Mouse (Mus musculus): ENCODE measurements at regions not wholly inside any gene's neighbourhood (a gene's known extent, or its start where the extent isn't known, plus 50 kb on each side); places are given as distances from the start of the nearest gene placed in this dataset.

DNA sequence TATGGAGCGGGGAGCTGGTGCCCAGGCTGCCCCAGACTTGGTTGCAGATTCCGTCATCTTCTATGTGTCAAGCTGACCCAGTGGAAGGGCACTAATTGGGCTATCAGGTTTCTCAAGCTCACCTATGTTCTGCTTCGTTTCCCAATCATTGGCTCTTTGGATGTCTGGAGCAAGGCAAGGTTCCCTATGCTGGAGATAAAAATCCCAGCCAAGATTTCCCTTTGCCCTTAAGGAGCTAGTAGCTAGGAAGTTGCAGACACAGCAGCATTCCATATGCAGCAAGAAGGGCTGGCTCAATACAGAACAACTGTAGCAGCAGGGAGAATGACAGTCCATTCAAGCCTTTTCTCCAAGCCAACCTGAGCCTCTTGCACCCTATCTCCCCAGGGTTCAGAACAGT is 159.2 kb upstream of the Zfp706 start:
- DNase-seq (ENCODE audit: extremely low read depth, low read depth, low spot score), result peak; percentile 97

DNA sequence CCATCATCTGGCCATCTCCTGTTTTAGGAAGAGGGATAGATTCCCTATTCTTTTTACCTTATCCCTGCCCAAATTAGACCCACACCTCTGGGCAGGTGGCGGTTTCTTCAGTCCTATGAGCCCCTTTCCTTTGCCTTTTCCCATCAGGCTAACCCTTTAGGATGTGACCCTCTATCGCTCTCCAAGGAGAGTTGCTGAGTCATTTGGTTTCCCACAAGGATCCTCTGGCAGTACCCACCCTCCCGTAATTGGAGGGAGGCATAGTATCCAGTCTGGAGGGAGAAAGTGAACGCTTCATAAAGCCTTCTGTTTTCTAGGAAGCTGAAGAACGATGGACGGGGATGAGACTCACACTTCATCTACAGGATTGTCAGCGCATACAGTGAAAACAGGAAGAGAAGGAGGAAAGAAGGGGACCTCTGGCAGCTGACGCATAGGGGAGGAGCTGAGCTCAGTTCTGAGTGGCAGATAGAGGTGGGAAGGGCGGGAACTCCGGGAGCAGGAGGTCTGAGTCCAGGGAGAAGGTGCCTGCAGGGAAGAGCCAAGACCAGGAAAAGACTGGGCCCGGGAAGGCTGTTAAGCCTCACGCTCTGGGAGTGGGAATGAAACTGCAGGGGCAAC is 158.4 kb upstream of the Zfp706 start:
- DNase-seq (ENCODE audit: extremely low read depth, low read depth, low spot score), result no peak

DNA sequence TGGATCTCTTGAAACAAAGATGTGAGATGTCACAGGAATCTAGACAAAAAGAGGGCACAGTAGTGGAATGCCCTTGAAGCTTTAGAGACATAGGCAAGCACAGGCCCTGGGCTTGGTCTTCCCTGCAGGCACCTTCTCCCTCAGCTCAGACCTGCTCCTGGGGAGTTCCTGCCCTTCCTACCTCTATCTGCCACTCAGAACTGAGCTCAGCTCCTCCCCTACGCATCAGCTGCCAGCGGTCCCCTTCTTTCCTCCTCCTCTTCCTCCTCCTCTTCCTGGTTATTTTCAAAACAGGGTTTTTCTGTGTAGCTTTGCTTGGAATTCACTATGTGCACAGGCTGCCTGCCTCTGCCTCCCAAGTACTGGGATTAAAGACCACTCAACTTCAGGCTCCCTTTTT is 157.6 kb upstream of the Zfp706 start:
- no peak for DNase-seq (ENCODE audit: extremely low read depth, low read depth, low spot score)

DNA sequence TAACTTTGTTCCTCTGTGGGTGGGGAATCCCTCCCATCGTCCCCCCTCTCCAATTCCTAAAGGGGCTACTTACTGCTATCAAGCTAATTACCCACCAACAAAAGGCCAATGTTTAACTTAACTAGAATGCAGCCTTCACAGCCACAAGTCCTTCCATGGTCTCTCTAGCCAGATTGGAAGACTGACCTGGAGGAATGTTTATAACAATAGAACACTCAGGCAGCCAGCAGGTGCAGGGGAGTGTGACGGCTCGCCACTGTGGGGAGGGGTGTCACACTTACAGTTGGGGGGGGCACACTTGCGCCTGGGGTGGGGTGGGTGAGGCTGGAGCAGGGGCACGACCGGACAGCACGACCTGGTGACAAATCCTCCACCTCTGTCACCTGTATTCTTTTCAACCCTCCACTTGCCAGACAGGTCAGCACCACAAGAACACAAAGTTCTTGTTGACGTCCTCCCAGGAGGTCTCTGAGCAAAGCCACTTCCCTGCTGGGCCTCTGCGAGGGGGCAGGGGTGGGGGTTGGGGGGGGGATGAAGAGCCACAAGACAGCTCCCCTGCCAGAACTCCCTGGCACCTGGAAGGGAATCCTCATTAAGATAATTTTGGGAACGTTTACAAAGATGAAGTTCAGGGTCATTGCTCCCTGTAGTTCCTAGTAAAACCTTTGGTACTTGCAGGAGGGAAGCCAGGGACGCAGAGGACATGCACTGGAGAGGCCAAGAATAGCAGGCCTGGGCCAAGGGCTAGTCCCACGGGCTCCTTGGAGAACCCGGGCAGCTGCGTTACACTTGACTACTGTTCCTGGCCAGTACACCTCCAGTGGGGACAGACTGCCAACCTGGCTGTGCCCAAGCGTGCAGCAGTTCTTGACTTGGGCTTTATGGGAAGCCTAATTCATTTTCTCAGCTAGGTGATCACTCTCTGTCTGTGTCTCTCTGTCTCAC is 156.9 kb upstream of the Zfp706 start:
- DNase-seq (ENCODE audit: extremely low read depth, low read depth, low spot score), result peak; percentile 54

DNA sequence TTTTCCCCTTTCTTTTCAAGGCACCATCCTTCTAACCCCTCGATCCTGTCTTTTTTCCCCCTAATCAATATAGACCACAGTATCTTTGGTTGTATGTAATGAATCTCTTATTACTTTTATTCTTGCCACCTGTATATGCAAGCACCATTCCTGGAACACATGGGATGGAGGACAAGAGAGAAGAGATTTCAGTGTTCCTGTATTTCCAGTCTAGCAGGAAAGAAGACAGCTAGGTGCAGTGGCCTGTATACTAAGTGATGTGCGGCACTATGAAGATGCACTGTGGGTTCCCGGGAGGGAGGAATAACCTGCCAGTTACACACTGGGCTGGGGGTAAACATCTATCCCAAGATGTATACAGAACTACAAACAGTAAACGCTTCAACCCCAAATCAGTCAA is 152.4 kb upstream of the Zfp706 start:
- no peak for DNase-seq (ENCODE audit: extremely low read depth, low read depth, low spot score)

DNA sequence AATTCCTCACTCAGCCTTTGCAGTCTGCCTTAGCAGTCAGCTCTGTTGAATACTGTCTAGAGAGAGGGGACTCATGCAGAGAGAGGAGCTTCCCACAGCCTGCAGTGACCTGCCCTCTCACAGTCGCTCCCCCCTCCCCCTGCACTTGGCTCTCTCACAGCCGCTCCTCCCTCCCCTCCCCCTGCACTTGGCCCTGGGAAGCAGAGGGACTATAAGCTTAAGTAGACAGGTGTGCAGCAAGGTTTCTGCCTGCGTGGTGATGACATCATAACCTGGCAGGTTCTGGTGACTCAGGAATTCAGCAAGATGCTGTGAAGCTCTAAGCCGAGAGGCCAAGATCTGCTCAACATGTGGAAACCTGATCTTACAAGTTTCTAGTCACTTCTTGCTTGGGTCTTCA is 151.8 kb upstream of the Zfp706 start:
- peak; percentile 96 for DNase-seq (ENCODE audit: extremely low read depth, low read depth, low spot score)

DNA sequence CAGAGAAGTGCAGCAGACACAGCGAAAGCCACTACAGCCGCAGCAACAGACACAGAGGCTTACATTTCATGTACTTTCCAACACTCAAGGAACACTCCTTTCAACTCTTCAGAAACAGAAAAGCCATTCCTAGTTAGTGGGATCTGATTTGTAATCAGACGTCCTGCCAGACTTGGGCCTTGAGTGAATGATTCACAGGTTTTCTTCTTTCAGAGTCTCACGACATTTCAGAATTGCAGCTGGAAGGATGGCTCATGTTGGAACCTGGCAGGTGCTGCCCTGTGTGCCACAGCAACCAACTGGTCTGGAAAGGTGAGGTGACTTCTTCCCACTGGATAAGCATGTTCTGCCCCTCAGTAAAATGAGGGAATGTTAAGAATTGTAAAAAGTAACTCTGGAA is 149.8 kb upstream of the Zfp706 start:
- DNase-seq (ENCODE audit: extremely low read depth, low read depth, low spot score), result no peak

DNA sequence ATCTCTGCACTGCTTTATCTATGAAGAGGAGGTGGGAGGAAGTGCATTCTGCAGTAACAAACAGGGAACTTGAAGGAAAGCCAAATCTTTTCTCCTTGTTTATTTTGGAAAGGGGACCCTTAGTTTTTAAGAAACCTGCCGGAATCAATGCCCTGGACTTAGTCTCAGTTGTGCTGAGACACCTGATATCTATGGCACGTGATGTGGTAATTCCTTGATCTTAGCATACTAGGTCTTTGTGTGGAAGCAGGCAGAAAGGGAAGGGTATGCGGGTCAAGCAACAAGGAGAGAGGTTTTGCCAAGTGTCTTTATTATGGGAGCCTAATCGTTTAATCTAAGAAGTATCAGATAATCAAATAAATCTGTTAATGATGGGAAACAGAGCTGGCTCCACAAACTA is 147.4 kb upstream of the Zfp706 start:
- DNase-seq (ENCODE audit: extremely low read depth, low read depth, low spot score), result no peak

DNA sequence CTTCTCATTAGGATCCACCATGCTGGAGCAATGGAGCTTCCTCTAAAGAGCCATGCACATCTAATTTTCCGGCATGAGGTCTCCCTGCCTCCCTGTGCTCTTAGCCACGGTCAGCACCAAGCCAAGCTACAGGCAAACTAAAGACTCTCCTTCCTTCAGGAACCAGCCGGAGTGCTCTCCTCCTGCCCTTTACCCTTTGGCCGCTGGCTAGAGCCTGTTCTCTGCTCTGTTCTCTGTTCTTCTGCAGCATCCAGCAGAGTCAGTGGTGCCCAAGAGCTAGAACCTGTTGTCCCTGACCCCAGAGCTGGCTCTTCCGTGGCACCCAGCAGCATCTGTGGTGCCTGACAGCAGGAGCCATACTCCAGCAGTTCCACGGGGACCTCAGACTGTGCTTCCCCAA is 145.6 kb upstream of the Zfp706 start:
- no peak for DNase-seq (ENCODE audit: extremely low read depth, low read depth, low spot score)

DNA sequence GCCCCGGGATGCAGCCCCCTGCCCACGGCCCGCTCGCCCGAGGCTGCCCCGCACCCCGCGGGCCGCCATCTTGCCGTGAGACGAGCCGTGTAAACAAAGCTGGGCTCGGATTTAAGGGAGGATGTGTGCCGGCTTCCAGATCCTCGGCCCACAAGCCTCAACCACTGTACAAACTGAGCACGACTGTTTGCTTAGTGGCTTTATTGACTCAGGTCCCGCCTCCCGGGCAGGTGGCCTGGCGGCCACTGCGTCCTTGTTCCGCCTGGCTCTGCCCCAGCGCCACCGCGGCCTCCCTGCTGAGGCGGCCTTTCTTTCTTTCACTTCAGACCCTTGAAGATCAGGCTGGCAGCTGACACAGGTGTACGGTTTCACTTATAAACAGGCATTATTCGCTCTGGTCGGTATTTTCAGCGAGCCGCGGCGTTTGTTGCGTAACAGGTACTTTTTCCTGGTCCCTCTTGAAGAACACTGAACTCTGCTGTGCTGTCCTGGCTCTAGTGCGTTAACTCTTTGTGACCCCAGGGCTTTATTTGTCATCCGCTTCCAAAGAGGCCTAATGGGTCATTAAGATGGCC is 128.1 kb upstream of the Zfp706 start:
- DNase-seq (ENCODE audit: extremely low read depth, low read depth, low spot score), result no peak

DNA sequence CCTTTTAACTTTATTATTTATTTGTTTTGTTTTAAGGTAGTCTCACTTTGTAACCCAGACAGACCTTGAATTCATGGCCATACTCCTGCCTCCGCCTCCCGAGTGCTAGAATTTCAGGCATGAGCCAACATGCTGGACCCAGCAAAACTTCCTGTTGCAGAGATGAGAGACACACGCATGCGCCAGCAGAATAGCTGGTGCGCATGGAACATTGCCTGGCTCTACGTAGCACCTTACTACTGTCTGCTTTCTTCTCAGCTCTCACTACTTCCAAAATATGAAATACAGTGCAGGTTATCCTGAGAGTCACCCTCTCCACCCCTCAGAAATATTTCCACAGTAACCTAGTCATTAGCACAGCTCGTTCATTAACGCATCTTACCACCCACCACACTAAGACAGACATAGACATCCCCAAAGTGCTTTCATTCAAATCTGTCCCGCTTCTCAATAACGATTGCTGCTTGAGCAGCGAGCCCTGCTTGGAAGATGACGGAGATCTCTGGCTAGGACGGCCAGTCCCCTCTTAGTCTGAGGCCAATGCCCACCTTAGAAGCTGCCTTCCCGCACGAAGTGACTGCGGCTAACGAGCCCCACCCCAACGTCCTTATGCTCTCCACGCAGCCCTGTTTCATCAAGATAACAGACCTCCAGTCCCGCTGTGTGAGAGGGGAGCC is 127.5 kb upstream of the Zfp706 start:
- DNase-seq (ENCODE audit: extremely low read depth, low read depth, low spot score), result no peak

DNA sequence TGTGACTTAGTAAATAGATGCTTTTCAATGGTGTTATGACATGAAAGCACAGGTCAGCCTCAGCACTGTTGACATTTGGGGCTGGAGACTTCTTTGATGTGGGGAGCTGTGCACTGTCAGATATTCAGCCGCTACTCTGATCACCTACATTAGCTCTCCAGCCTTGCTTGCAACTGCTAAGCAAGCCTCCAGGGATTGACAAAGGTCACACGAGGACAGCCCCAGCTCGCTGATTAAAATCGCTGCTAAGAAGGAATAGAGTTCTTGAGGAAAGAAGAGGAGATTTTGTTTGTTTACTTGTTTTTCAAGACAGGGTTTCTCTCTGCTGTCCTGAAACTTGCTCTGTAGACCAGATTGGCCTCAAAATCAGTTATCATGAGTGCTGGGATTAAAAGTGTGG is 126.8 kb upstream of the Zfp706 start:
- DNase-seq (ENCODE audit: extremely low read depth, low read depth, low spot score), result no peak

DNA sequence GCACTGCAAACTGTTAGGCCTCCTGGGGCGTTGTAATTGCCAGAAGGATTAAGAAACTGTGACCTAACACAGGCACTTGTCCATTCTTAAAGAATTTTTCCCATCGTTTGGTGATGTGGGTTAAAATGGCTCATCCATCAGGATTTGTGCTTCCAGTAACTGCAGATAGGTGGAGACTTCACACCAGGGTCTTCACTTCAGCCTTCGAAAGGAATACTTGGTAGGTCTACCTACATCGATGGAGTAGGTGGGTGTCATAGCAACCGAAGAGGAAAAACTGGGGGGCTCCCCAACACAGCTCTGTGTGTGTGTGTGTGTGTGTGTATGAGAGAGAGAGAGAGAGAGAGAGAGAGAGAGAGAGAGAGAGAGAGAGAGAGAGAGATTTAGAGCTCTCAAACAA is 126.3 kb upstream of the Zfp706 start:
- no peak for DNase-seq (ENCODE audit: extremely low read depth, low read depth, low spot score)

DNA sequence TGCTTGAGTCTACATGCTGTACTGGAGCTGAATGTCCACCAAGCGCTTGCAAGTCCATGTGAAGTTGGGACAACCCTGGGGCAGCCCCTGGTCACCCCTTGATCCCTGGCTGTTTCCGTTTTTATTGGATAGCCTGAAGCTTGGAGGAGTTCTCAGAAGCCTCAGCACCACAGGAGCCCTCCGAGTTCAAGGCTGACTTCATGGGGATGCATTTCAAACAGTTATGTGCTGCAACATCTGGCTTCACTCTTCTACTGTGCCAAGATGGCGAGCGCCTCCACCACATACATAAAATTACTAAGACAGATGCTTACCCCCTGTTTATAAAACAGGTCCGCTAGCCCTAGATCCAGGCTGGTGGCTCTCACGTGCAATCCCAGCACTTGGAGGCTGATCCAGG is 120.1 kb upstream of the Zfp706 start:
- DNase-seq (ENCODE audit: extremely low read depth, low read depth, low spot score), result no peak

DNA sequence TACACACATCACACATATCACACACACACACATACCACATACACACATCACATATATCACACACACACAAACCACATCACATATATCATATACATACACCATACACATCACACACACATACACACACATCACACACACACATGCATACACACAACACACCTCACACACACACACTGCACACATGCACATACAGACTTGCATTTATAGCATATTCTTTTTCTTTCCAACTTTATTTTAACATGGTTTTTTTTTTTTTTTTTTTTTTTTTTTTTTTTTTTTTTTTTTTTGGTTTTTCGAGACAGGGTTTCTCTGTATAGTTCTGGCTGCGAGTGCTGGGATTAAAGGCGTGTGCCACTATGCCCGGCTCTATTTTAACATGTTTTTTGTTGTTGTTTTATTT is 119.6 kb upstream of the Zfp706 start:
- DNase-seq (ENCODE audit: extremely low read depth, low read depth, low spot score), result no peak

DNA sequence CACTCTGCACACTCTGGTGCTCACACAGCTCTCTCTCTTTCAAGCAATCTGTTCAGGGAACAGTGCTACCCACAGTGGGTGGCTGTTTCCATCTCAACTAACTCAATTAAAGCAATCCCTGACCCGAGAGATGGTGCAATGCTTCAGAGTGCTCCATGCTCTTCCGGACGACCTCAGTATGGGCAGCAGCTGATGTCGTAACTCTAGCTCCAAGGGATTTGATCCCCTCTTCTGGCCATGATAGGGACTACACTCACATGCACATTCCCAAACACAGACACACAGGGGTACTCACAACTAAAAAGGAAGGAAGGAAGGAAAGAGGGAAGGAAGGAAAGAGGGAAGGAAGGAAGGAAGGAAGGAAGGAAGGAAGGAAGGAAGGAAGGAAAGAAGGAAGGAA is 118.2 kb upstream of the Zfp706 start:
- no peak for DNase-seq (ENCODE audit: extremely low read depth, low read depth, low spot score)

DNA sequence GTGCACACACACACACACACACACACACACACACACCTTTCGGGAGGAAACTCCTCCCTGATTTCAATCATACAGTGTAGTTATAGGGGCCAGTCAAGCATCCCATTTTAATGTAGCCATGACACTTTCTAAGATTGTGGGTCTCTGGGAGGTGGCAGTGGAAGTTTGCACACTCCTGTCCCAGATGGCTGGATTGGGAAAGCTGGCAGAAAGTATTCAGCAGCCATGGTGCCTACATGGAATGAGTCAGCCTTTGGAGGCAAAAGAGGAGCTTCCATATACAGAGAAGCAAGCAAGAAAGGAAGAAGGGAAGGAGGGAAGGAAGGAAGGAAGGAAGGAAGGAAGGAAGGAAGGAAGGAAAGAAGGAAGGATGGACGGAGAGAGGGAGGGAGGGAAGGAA is 117.4 kb upstream of the Zfp706 start:
- no peak for DNase-seq (ENCODE audit: extremely low read depth, low read depth, low spot score)

DNA sequence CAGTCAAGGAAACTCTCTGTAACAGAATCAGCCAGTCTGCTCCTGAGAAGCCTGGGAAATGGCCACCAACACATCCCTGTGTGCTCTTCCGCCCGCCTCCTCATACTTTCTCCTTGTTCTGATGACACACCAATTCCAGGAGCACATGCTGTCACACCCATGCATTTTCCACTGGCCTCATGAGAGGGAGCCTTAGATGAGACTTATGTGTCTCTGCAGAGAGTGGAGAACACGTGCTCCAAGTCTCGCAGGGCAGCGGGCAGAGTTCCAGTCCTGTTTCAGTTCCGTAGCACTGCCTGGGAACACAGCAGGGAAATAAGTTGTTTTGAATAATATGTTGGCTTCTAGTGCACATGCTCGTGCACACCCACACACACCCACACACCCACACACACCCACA is 116.7 kb upstream of the Zfp706 start:
- no peak for DNase-seq (ENCODE audit: extremely low read depth, low read depth, low spot score)

DNA sequence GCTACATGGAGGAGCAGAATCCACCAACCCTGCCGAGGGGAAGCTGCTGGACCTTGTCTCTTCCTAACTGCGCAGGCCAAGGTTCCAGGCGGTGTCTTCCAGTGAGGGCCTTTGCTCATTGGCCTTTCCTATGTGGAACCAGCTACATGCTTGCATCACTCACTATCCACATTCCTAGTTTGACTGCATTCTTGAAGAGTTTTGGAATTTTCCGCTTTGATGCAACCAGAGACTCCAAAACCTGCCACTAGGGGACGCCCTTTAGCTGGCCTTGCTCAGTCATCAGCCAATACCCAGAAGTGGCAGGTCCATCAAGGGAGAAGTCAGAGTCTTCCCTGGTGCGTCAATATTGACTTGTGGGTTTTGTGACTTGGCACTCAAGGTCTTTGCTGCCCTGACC is 112.8 kb upstream of the Zfp706 start:
- DNase-seq (ENCODE audit: extremely low read depth, low read depth, low spot score), result no peak

DNA sequence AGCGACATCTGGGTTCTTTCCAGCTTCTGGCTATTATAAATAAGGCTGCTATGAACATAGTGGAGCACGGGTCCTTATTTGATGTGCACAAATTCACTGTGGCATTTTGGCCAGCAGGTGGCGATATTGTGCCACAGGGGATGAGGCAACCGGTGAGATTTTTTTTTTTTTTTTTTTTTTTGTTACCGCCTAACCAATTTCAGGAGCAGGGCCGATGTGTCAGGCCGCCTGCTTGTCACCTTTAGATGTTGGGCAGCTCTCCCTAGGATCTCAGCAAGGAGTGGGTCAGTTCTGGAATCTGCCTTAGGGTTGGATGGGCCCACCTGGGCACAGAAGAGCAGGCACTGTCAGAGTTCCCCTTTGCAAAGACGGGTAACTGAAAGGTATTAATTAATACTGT is 106.5 kb upstream of the Zfp706 start:
- DNase-seq (ENCODE audit: extremely low read depth, low read depth, low spot score), result no peak

DNA sequence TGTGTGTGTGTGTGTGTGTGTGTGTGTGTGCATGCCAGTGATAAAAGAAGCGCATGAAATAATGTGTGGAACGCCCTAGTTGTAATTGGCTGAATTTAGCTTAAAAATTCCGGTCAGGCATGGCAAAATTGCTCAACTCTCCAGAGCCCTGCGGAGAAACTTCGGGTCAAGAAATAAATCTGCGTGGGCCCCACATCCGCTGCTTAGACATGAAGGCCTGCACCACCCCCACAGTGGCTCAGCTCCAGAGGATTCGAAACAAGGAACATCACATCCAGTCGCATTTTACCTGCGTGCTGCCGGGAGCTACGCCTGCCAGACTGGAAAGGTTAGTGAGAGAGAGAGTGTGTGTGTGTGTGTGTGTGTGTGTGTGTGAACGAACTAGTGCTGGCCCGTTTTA is 102.9 kb upstream of the Zfp706 start:
- DNase-seq (ENCODE audit: extremely low read depth, low read depth, low spot score), result peak; percentile 90
